Mouse (Mus musculus): Measurements from ENCODE around the gene Ccdc40. TPM values are rescaled to one million over a fixed set of nuclear protein-coding genes. Genes with fewer than 3 reads are reported as not detected.

Gene Ccdc40
- total RNA-seq, 2 experiments from 2014 or later, result 2.0 to 2.6 TPM

- DNase-seq (ENCODE audit: low spot score in 2 of 2), result no peak
Observed at GRCm38 (mm10) chr11:119207986-119208385, 20.4 kb upstream of the Ccdc40 start.

GRCm38 (mm10) chr11:119208870-119209370, 19.5 kb upstream of the Ccdc40 start:
- no peak for DNase-seq (ENCODE audit: low spot score in 2 of 2)

- DNase-seq (ENCODE audit: low spot score in 2 of 2), result no peak
Observed at GRCm38 (mm10) chr11:119209371-119210025, 18.9 kb upstream of the Ccdc40 start.

- DNase-seq (ENCODE audit: low spot score in 2 of 2), result no peak
Observed at GRCm38 (mm10) chr11:119210321-119211100, 17.9 kb upstream of the Ccdc40 start.

GRCm38 (mm10) chr11:119211604-119212309, 16.6 kb upstream of the Ccdc40 start:
- DNase-seq (ENCODE audit: low spot score in 2 of 2), result no peak

DNA sequence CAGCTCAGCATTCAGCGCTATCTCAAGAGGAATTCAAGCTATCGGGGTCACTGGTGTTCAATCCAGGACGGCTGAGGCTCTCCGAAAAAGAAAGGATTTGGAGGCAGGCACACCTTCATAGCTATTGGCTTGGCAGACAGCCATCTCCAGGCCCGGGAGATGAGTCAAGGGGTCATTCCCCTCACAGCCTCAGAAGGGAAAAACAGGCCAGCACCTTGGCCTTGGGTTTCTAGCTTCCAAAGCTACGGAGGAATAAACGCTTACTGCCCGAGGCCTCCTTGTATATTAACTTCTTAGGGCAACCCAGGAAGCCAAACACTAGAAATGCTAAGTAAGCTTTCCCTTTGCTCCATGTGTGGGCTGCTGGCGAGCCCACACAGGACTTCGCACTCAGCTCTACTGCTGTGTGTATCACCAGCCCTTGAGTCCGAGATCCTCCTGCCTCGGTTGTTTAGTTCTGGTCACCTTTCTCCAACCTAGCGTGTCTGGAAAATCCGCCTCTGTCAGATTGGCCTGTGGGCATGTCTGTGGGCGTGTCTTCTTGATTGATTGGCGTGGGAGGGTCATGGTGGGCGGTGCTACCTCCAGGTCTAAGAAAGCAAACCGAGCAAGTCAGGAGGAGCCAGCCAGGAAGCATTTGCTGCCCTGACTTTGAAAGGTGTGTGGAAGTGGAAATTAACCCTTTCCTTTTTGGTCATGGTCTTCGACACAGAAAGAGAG, 15.0 kb upstream of the Ccdc40 start:
- no peak for DNase-seq (ENCODE audit: low spot score in 2 of 2)

DNA sequence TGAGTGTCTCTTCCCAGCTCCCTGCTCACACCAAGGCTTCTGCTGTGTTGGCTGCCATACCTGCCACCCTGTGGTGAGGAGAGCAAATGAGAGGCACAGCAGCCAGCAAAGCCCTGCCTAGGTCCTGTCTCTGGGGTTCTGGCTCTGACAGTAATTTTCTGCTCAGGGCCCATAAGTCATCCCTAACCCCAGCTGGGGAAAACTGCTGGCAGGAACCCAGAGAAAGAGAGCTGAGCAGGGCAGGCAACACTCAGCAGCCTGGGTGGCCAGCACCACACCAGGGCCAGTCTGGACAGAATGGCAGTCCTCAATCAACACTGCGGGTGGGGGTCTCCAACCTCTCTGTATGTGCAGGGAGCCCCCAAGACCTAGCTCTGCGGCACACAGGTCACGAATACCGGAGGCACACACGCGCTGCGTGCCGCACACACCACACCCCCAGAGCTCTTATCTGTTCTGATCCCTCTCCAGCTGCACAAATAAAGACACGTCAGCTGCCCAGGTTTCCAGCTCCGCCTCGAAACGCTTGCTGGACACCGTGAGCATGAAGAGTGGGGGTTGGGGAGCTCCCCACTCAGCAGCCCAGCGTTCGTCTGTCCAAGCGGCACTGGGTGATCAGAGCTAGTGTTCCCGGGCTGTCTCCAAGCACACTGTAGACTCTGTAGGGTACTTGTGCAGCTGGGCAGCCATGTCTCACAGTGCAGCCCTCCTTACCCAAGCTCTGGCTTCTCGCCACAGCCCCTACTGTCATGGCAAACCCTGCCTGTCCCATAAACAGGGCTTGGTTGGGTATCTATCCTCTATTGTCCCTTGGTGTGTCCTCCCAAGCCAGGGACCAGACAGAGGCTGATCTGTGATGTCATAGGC, 13.1 kb upstream of the Ccdc40 start:
- DNase-seq (ENCODE audit: low spot score in 2 of 2), result peak in 1 of 2 experiments; percentile 43

- no peak for DNase-seq (ENCODE audit: low spot score in 2 of 2)
Observed at GRCm38 (mm10) chr11:119215905-119216507, 12.4 kb upstream of the Ccdc40 start.

- no peak for DNase-seq (ENCODE audit: low spot score in 2 of 2)
Observed at GRCm38 (mm10) chr11:119217861-119218260, 10.5 kb upstream of the Ccdc40 start.

GRCm38 (mm10) chr11:119219816-119220465, 8.4 kb upstream of the Ccdc40 start:
- DNase-seq (ENCODE audit: low spot score in 2 of 2), result no peak

- DNase-seq (ENCODE audit: low spot score in 2 of 2), result no peak
Observed at GRCm38 (mm10) chr11:119221812-119222510, 6.4 kb upstream of the Ccdc40 start.

DNA sequence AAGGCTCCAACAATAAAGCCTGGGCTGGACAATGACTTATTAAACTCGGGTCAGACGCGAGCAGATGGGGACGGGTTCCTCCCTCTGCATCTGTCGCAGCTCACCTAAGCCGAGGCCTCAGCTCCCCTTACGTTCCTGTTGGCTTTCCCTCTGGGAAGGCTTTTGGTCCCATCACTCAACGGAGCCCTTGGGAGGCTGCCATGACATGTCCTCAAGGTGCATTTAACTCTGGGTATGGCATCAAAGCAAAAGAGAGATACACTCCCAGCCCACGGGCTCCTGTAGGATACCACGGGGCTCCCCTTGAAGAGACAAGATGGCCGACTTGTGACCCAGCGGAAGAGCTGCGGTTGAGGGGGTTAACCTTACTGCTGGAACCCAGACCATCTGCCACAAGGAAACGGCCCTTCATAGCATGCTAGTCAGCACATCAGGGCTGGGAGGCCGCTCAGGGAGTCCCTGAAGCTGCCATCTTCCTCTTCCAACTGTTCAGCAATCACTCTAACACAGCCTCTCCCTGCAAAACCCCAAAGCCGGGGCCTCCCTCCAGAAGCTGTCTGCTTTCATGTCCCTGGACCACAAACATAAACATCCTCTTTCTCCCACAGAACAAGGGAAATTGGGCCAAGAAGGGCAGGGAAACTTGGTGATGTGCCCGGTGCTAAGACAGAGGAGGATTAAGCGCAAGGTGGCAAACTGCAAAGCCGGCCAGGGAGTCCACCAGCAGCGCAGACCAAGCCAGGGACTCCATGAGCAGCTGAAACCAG, 5.1 kb upstream of the Ccdc40 start:
- DNase-seq (ENCODE audit: low spot score in 2 of 2), result no peak

DNA sequence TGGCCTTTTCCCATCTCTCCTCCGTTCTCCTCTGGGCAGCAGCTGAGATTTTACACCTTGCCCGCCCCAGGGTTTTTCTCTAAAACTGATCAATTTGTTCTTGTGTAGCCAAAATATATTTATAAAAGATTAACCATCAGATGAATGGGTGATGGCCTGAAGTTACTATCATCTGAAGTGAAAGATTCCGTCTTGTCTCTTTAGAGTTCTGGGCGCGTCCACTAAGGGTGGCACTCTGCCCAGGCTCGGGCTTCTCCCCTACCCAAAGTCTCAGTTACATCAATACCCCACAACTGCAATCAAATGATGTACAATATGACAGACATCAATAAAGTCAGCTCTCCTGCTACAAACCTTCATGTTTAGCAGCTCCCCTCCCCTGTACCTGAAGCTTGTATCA, 3.4 kb upstream of the Ccdc40 start:
- no peak for DNase-seq (ENCODE audit: low spot score in 2 of 2)

DNA sequence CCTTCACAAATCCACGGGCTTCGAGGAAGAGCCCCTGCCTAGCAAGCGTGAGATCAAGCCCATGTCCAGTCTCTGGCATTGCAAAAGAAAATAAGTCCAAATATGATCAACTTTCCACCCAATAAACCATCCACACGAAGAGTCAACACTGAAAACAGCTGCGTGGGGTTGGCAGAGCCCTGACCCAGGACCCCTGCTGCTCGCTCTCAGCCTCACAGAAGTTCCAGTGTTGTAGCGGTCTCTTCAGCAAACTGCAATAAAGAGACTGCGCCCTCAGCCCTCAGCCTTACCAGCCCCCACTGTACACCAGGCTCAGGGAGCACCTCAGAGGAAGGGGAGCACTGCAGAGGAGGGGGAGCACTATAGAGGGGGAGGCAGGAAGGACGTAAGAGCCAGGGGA, 2.7 kb upstream of the Ccdc40 start:
- DNase-seq (ENCODE audit: low spot score in 2 of 2), result no peak

DNA sequence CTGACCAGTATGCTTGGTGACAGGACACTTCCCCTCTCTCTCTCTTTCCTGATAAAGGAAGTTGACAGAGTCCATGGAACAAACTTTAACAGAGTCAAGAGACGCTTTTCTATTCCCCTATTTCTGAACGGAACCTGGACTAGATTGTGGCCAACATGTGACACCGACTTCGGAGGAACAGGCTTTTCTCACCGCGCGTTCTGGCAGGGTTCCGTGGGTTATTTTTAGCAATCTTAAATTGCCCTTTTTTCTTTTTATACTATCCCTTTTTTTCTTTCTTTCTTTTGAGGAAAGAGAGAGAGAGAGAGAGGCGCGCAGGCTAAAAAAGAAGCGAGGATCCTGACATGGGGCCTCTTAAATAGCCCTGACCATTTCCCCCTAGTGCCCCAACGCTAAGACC, 781 bp upstream of the Ccdc40 start:
- no peak for DNase-seq (ENCODE audit: low spot score in 2 of 2)

- peak in 1 of 2 experiments; percentile 30 for DNase-seq (ENCODE audit: low spot score in 2 of 2)
Observed at GRCm38 (mm10) chr11:119228846-119229626, 664 bp downstream of the Ccdc40 start.

GRCm38 (mm10) chr11:119234770-119235169, 6.4 kb downstream of the Ccdc40 start:
- no peak for DNase-seq (ENCODE audit: low spot score in 2 of 2)

Data from adrenal gland, postnatal 4 days (tissue).